Mouse (Mus musculus) stomach, embryonic 15.5 days (tissue): ENCODE measurements at regions not wholly inside any gene's neighbourhood (a gene's known extent, or its start where the extent isn't known, plus 50 kb on each side); places are given as distances from the start of the nearest gene placed in this dataset.

Source experiments
- ATAC-seq: fragments of 200-750 bp; cut with Nextera tagmentation; 2 replicates; pipeline ENCODE4 v1.8.0; 2017; ENCODE audit warnings: low read depth, moderate number of reproducible peaks, moderate TSS enrichment; ENCODE audit not compliant: insufficient read depth, low FRiP score
- H3K27ac ChIP-seq: fragments of 300-500 bp; sonication (generic); 2 replicates; pipeline ENCODE4 v1.5.1; 2015; ENCODE audit warnings: mild to moderate bottlenecking, inconsistent platforms
- H3K27me3 ChIP-seq: fragments of 300-500 bp; sonication (generic); replicated peaks from 2 replicates; pipeline ENCODE4 v1.6.1; 2015; ENCODE audit warnings: inconsistent platforms
- H3K36me3 ChIP-seq: fragments of 300-500 bp; sonication (generic); 2 replicates; pipeline ENCODE4 v1.6.1; 2015; ENCODE audit warnings: inconsistent platforms
- H3K4me1 ChIP-seq: fragments of 300-500 bp; sonication (generic); 2 replicates; pipeline ENCODE4 v1.6.1; 2015; ENCODE audit warnings: inconsistent platforms
- H3K4me2 ChIP-seq: fragments of 300-500 bp; sonication (generic); 2 replicates; pipeline ENCODE4 v1.6.1; 2015; ENCODE audit warnings: mild to moderate bottlenecking, inconsistent platforms
- H3K4me3 ChIP-seq: fragments of 300-500 bp; sonication (generic); replicated peaks from 2 replicates; pipeline ENCODE4 v1.5.1; 2015; ENCODE audit warnings: inconsistent platforms
- H3K9ac ChIP-seq: fragments of 300-500 bp; sonication (generic); 2 replicates; pipeline ENCODE4 v1.6.1; 2015; ENCODE audit warnings: inconsistent platforms
- H3K9me3 ChIP-seq: fragments of 300-500 bp; sonication (generic); 2 replicates; pipeline ENCODE4 v1.6.1; 2016; ENCODE audit warnings: inconsistent platforms
- WGBS: fragments of 180-500 bp; shearing (Covaris S2); methylation state at CpG from one replicate; pipeline ENCODE4 v1.1.7; 2015; 5-methylcytosine and 5-hydroxymethylcytosine counted together

DNA sequence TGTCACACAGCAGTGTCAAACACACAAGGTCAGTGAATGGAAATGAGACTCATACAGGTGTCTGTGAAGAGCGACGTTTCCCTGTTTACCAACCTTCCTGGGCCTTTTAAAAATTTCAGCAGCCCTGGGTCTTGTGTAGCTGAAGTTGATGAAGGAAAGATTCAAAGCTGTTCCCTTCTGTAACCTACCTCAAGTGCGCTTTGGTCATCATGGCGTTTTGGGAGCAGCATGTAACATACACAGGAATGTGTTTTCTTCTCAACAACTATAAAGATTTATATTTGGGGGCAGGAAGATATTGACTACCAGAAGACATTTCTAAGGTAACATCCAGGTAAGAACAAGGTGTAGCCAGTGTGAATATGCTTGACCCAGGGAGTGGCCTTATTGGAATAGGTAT lies 466.9 kb upstream of the Cdh4 start:
- H3K4me1 ChIP-seq: no peaks in the 10 kb centered on the region
- H3K4me2 ChIP-seq: no peak overlapping the region
- ATAC-seq: no peak
- no peaks in the 10 kb centered on the region for H3K9me3 ChIP-seq
- 88% methylated on average over 4 of the region's 4 CpGs for WGBS
- no peak overlapping the region for H3K27ac ChIP-seq
- H3K27me3 ChIP-seq: no peaks in the 10 kb centered on the region
- no peak overlapping the region for H3K4me3 ChIP-seq
- no peak overlapping the region for H3K9ac ChIP-seq
- H3K36me3 ChIP-seq: no peaks in the 10 kb centered on the region

DNA sequence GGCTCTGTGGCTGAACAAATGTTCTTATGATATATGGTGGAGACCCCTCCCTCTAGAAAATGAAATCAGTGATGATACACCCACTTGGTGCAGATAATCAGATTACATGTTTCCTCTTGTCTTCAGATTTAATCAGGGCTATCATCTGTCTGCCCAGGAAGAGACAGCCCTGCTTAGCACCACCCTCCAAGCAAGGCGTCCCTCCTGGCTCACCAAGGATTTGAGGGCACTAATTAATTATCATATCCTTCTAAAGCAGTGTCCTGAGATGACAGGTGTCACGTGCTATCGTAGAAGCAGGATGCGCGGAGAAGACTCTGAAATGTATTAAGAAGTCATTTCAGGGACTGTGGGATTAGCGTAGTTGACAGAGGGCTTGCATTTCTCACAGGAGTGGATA lies 466.2 kb upstream of the Cdh4 start:
- Histone ChIP-seq H3K9me3 (no peaks in the 10 kb centered on the region), H3K4me3 (no peak overlapping the region), H3K4me2 (no peak overlapping the region), H3K36me3 (no peaks in the 10 kb centered on the region), H3K4me1 (no peaks in the 10 kb centered on the region), H3K27ac (no peak overlapping the region), H3K27me3 (no peaks in the 10 kb centered on the region), H3K9ac (no peak overlapping the region)
- WGBS: 75% methylated on average over 6 of the region's 6 CpGs
- no peak for ATAC-seq

DNA sequence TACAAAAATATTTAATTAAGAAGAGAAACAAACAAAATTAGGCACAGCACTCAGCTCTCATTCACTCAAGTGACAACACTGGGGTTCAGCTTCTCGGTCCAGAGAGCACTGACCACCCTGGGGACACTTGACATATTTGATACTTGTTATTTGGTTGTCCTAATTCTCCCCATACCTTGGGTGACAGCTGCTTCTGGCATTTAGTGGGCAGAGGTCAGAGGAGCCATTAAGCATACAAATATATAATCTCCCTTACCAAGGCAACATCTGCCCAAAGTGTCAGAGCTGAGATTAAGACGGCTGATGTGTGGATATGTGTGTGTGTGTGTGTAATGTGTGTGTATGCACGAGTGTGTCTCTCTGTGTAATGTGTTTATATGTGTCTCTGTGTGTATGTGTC lies 465.7 kb upstream of the Cdh4 start:
- no peak overlapping the region for H3K4me2 ChIP-seq
- no peaks in the 10 kb centered on the region for H3K36me3 ChIP-seq
- H3K4me1 ChIP-seq: no peaks in the 10 kb centered on the region
- H3K27me3 ChIP-seq: no peaks in the 10 kb centered on the region
- H3K4me3 ChIP-seq: no peak overlapping the region
- ATAC-seq: no peak
- no peak overlapping the region for H3K9ac ChIP-seq
- 75% methylated on average over 3 of the region's 3 CpGs for WGBS
- no peak overlapping the region for H3K27ac ChIP-seq
- H3K9me3 ChIP-seq: no peaks in the 10 kb centered on the region

DNA sequence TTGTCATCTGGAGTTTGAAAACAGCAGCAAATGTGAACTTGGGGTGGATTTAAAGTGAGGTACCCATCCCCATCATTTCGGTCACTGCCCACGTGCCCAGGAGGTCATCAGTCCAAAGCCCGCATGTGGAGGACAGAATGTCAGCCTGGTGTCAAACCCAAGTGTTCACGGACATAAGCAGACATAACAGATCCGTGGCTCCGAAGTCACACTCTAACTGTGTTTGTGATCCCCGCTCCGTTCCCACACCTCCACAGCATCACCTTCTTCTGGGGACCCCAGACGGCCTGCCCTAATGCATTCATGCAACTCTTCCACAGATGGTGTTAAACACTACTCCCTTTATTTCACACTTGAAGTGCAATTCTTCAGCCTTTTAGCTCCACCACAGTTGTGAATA lies 462.8 kb upstream of the Cdh4 start:
- Histone ChIP-seq H3K36me3 (no peaks in the 10 kb centered on the region), H3K27me3 (no peaks in the 10 kb centered on the region), H3K9ac (no peak overlapping the region), H3K4me2 (no peak overlapping the region), H3K4me3 (no peak overlapping the region), H3K9me3 (no peaks in the 10 kb centered on the region), H3K4me1 (no peaks in the 10 kb centered on the region), H3K27ac (no peak overlapping the region)
- WGBS: 91% methylated on average over 9 of the region's 9 CpGs
- no peak for ATAC-seq

DNA sequence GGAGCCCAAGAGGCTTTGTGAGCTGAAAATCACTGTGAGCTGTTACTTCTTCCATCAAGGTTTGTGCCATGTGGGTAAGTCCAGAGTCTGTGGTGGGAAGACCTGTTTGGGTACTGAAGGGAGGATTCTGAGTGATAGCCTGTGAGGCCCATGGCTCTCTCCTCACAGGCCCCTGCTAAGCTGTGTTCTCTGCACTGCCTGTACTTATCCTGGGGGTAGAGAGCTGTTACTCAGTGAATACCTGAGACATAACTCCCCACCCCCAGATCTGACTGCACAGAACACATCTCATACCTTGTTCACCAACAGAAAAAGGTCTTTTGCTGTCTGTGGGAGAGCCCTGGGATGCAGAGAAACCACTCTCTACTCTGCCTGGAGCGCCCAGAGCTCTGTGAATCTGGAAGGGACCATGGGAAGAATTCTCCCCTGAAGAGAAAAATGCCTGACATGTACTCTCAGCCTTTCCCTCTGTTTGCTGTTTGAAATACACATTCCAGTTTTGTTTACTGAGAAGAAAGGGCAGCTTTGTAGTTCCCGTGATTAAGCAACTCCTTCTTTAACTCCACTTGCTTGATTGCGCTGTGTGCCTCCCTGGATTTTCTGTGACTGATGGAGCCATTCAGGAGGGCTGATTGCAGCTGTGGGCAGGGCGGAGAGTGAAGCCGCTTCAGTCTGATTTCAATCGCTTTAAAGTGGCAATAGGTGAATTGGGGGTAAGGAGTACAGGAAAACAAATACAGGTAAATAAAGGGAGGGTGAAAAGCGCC lies 460.3 kb upstream of the Cdh4 start:
- Histone ChIP-seq H3K4me2 (no peak overlapping the region), H3K27ac (no peak overlapping the region; the same call in 1 of the 2 replicates), H3K27me3 (no peaks in the 10 kb centered on the region), H3K4me3 (no peak overlapping the region), H3K9me3 (no peaks in the 10 kb centered on the region), H3K9ac (no peak overlapping the region), H3K4me1 (peaks cover 5% of the 10 kb centered on the region; the same call in 1 of the 2 replicates), H3K36me3 (no peaks in the 10 kb centered on the region)
- 24% methylated on average over 7 of the region's 7 CpGs for WGBS
- ATAC-seq: no peak

DNA sequence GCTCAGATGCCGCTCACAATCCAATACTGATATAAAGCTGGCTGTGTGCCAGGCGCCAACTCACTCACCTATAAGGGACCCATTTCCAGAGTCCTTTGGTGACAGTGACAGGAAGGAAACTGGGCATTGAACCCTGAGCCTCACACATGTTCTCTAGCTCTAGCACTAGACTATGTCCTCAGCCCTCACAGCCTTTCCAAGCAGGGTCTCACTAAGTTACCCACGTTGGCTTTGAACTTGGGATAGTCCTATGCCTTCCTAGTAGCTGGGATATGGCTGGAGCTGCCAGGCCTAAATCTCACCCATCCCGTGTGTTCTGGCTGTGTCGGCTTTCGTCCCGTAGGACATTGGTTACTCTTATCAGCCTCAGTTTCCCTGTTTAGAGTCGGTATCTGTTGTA lies 458.4 kb upstream of the Cdh4 start:
- Histone ChIP-seq H3K36me3 (no peaks in the 10 kb centered on the region), H3K4me2 (no peak overlapping the region), H3K9me3 (no peaks in the 10 kb centered on the region), H3K4me1 (peaks cover 5% of the 10 kb centered on the region; the same call in 1 of the 2 replicates), H3K27ac (no peak overlapping the region), H3K4me3 (no peak overlapping the region), H3K27me3 (no peaks in the 10 kb centered on the region), H3K9ac (no peak overlapping the region)
- no peak for ATAC-seq
- 91% methylated on average over 8 of the region's 8 CpGs for WGBS

DNA sequence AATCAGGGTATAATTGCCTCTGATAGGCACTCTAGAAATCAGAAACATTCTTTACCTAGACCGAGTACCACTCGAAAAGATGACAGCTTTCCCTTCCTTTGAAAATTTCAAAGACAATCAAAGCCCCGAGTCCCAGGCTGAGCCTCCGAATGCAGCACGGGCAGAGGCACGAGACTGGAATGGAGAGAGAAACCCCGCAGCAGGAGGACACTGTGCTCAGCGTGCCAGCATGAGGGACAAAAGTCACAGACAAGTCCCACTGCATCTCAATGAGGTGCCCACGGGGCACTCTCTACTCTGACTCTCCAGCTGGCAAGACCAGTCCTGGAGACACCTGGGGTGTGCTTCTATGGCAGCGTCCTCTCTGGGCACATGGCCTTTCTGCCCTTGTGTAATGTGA lies 454.3 kb upstream of the Cdh4 start:
- 71% methylated on average over 10 of the region's 10 CpGs for WGBS

DNA sequence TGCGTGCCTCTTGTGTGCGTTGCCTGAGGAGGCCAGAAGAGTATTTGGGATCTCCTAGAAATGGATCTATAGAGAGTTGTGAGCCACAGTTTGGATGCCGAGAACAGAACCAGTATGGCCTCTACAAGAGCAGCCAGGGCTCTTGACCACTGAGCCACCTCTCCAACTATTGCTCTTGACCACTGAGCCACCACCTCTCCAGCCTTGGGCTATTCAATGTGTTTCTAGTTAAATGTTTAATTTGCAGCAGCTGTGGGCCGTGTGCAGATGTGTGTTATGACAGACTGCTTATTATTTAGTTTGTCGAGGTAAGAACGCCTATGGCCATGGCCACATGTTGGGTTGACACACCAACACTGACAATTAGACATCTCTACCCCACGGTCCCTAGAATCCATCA lies 452.9 kb upstream of the Cdh4 start:
- H3K27ac ChIP-seq: no peak overlapping the region
- no peak overlapping the region for H3K9ac ChIP-seq
- no peak overlapping the region for H3K4me3 ChIP-seq
- ATAC-seq: no peak
- no peaks in the 10 kb centered on the region for H3K36me3 ChIP-seq
- no peak overlapping the region for H3K4me2 ChIP-seq
- H3K9me3 ChIP-seq: no peaks in the 10 kb centered on the region
- H3K27me3 ChIP-seq: no peaks in the 10 kb centered on the region
- H3K4me1 ChIP-seq: peaks cover 5% of the 10 kb centered on the region; the same call in 1 of the 2 replicates
- 78% methylated on average over 7 of the region's 7 CpGs for WGBS

More for the DNA sequence above, 454.3 kb upstream of the Cdh4 start:
- Histone ChIP-seq H3K4me2 (no peak overlapping the region), H3K27me3 (no peaks in the 10 kb centered on the region), H3K36me3 (no peaks in the 10 kb centered on the region), H3K4me1 (peaks cover 5% of the 10 kb centered on the region; the same call in 1 of the 2 replicates), H3K9ac (no peak overlapping the region), H3K9me3 (no peaks in the 10 kb centered on the region), H3K27ac (no peak overlapping the region), H3K4me3 (no peak overlapping the region)
- ATAC-seq: no peak

DNA sequence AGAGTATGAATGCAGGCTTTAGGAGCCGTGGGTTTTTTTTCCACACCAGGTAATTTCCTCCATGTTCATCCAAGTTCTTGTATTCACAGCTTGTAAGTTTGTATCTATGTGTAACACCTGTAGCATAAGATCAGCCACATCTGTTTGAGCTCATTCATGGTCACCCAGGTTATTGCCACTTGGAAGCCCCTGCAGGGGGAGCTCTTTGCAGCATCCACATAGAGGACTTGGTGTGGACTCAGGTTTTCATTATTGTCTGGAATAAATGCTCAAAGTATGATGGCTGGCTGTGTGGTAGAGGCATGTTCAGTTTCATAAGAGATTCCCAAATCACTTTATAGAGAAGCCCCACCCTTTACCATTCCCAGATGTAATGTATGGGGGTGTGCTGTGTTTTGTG lies 452.4 kb upstream of the Cdh4 start:
- H3K27ac ChIP-seq: no peak overlapping the region
- H3K36me3 ChIP-seq: no peaks in the 10 kb centered on the region
- peaks cover 5% of the 10 kb centered on the region; the same call in 1 of the 2 replicates for H3K4me1 ChIP-seq
- no peak overlapping the region for H3K4me2 ChIP-seq
- no peak overlapping the region for H3K4me3 ChIP-seq
- H3K9me3 ChIP-seq: no peaks in the 10 kb centered on the region
- H3K9ac ChIP-seq: no peak overlapping the region
- WGBS: 79% methylated on average over 1 of the region's 1 CpGs
- ATAC-seq: no peak
- no peaks in the 10 kb centered on the region for H3K27me3 ChIP-seq

DNA sequence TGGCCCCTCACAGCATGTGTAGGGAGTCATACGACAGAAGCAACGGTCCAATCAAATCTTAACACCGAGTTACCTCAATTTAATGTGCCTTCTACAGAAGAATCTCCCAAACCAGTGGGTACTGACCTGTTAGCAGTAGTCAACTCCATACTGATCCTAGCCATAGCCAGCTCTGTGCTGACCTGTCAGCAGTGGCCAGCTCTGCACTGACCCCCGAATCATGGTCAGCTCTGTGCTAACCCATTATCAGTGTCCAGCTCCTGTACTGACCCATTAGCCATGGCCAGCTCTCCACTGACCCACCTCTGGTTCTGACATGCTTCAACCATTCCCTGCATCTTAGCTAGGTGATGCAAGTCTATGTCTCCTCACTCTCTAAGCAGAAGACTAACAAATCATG lies 451.3 kb upstream of the Cdh4 start:
- ATAC-seq: no peak
- H3K9me3 ChIP-seq: no peaks in the 10 kb centered on the region
- no peak overlapping the region for H3K9ac ChIP-seq
- H3K4me1 ChIP-seq: no peaks in the 10 kb centered on the region
- no peak overlapping the region for H3K4me3 ChIP-seq
- H3K27ac ChIP-seq: no peak overlapping the region
- WGBS: 85% methylated on average over 4 of the region's 4 CpGs
- no peaks in the 10 kb centered on the region for H3K27me3 ChIP-seq
- no peaks in the 10 kb centered on the region for H3K36me3 ChIP-seq
- no peak overlapping the region for H3K4me2 ChIP-seq

DNA sequence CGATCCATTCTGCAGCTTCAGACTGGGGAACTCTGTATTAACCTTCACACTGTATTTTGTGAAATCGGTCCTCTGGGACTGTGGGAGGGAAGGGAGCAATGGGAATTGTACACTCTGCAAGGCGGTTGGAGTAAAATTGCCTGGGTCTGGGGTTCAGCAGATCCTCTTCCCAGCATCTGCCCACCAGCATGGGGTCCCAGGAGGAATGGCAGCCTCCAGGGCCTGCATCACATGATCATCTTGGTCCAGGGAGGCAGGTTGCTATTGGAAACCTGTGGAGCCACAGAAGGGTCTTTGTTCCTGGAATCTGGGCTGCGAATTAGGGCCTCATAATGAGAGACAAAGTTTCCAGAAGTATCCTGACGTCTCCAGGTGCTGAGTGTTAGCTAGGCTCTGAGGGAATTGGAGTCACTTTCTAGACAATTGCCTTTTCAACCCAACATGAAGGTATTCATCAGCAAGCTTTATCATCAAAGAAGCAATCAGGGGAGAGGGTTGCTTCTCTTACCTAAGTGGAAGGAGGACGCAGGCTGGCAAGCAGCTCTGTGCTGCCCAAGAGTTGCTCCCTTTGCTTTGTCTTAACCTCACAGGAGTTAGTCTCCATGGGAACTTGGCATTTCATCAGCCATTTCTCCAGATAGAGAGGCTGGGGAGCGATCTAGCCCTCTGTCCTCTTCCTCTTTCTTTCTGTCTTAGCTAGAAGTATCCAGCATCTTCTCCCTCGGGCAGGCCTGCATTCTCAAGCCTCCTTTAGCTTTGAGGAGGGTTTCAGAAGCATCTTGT lies 449.7 kb upstream of the Cdh4 start:
- Histone ChIP-seq H3K9me3 (no peaks in the 10 kb centered on the region), H3K4me2 (no peak overlapping the region), H3K36me3 (no peaks in the 10 kb centered on the region), H3K4me3 (no peak overlapping the region), H3K4me1 (no peaks in the 10 kb centered on the region), H3K9ac (no peak overlapping the region), H3K27me3 (no peaks in the 10 kb centered on the region), H3K27ac (no peak overlapping the region)
- WGBS: 72% methylated on average over 8 of the region's 8 CpGs
- no peak for ATAC-seq

DNA sequence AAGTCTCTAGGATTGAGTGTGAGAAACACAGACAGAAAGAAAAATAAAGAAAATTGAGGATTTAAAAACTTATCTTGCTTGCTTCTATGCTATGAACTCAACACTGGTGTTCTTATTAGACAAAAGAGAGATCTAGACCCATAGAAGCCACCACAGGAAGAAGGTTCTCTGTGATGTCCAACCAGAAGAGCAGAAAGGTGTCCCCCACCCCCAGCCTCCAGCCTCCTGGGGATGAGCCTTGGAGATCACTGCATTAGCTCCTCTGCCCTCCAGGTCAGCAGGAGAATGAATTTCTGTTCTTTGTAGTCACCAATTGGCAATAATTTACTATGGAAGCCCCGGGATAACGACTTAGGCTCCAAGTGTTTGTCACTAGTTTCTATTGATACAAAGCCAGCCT lies 444.3 kb upstream of the Cdh4 start:
- Histone ChIP-seq H3K4me2 (no peak overlapping the region), H3K27me3 (no peaks in the 10 kb centered on the region), H3K27ac (no peak overlapping the region), H3K4me3 (no peak overlapping the region), H3K36me3 (no peaks in the 10 kb centered on the region), H3K4me1 (no peaks in the 10 kb centered on the region), H3K9me3 (no peaks in the 10 kb centered on the region), H3K9ac (no peak overlapping the region)
- ATAC-seq: no peak
- WGBS: 48% methylated on average over 2 of the region's 2 CpGs
